Mouse (Mus musculus) hindbrain, embryonic 11.5 days (tissue): ENCODE results near the gene Mrm3. TPM values are rescaled to one million over a fixed set of nuclear protein-coding genes. Genes with fewer than 3 reads are reported as not detected.

Experiments
- ATAC-seq: fragments of 200-750 bp; cut with Nextera tagmentation; 2 replicates; pipeline ENCODE4 v1.8.0; 2017; ENCODE audit warnings: mild to moderate bottlenecking, moderate TSS enrichment, moderate library complexity; ENCODE audit not compliant: low FRiP score
- DNase-seq: peaks from one replicate; pipeline ENCODE4 v3.0.0-alpha.2; 2015; ENCODE audit warnings: low spot score
- H3K27ac ChIP-seq: fragments of 300-500 bp; sonication (generic); 2 replicates; pipeline ENCODE4 v1.5.1; 2014; ENCODE audit warnings: mild to moderate bottlenecking, low read depth, low read length
- H3K27me3 ChIP-seq: fragments of 300-500 bp; sonication (generic); 2 replicates; pipeline ENCODE4 v1.6.1; 2014; ENCODE audit warnings: mild to moderate bottlenecking, low read length, moderate library complexity, mixed read lengths; ENCODE audit not compliant: control insufficient read depth, insufficient read depth
- H3K36me3 ChIP-seq: fragments of 300-500 bp; sonication (generic); 2 replicates; pipeline ENCODE4 v1.6.1; 2014; ENCODE audit warnings: mild to moderate bottlenecking, low read length, moderate library complexity, mixed read lengths; ENCODE audit not compliant: control insufficient read depth, insufficient read depth
- H3K4me1 ChIP-seq: fragments of 300-500 bp; sonication (generic); replicated peaks from 2 replicates; pipeline ENCODE4 v1.6.1; 2014; ENCODE audit warnings: low read length, mixed read lengths; ENCODE audit not compliant: control insufficient read depth, insufficient read depth
- H3K4me2 ChIP-seq: fragments of 300-500 bp; sonication (generic); replicated peaks from 2 replicates; pipeline ENCODE4 v1.6.1; 2014; ENCODE audit warnings: mild to moderate bottlenecking, low read depth, low read length
- H3K4me3 ChIP-seq: fragments of 300-500 bp; sonication (generic); 2 replicates; pipeline ENCODE4 v1.5.1; 2014; ENCODE audit warnings: low read depth, low read length
- H3K9ac ChIP-seq: fragments of 300-500 bp; sonication (generic); 2 replicates; pipeline ENCODE4 v1.6.1; 2014; ENCODE audit warnings: low read depth, low read length
- H3K9me3 ChIP-seq: fragments of 300-500 bp; sonication (generic); 2 replicates; pipeline ENCODE4 v1.6.1; 2016; ENCODE audit warnings: low read length; ENCODE audit not compliant: control insufficient read depth
- WGBS: fragments of 180-500 bp; shearing (Covaris S2); extraction: QIAGEN DNeasy Blood & Tissue Kit; methylation state at CpG from one replicate; pipeline ENCODE4 v1.1.7; 2014; 5-methylcytosine and 5-hydroxymethylcytosine counted together
- polyA plus RNA-seq: library from polyadenylated mRNA; unstranded; fragments of >200 nt; fragmentation: Nextera tagmentation; extraction: Ambion mirVana; gene quantifications from 2 replicates; pipeline ENCODE4 v1.2.1, GENCODE M21; 2014

The Mrm3 gene
- polyA plus RNA-seq, 1 experiment from 2014 or later, result 21.9 TPM

DNA sequence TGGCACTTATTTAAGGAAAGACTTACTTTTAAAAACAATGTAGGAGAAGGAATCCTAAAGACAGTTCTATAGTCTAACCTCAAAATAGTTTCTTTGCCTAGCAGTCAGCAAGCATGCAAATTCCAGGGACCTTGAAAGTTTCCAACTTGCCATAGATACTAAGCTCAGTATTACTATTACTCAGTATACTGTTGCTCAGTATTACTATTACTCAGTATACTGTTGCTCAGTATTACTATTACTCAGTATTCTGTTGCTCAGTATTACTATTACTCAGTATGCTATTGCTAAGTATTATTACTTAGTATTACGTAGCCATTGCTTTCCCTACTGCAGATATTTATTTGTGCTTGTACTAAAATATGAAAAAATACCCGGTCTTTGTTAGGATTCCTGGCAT lies 3.8 kb upstream of the Mrm3 start:
- DNase-seq (no peak), ATAC-seq (no peak)
- H3K4me2 ChIP-seq, result no peak overlapping the region
- WGBS, result 99% methylated on average over 2 of the region's 2 CpGs
- H3K9me3 ChIP-seq, result no peaks in the 10 kb centered on the region
- H3K4me1 ChIP-seq, result peaks cover 3% of the 10 kb centered on the region; the same call in 1 of the 2 replicates
- no peak overlapping the region for H3K9ac ChIP-seq
- no peaks in the 10 kb centered on the region for H3K36me3 ChIP-seq
- no peak overlapping the region for H3K27ac ChIP-seq
- H3K4me3 ChIP-seq, result no peak overlapping the region
- H3K27me3 ChIP-seq, result no peaks in the 10 kb centered on the region

DNA sequence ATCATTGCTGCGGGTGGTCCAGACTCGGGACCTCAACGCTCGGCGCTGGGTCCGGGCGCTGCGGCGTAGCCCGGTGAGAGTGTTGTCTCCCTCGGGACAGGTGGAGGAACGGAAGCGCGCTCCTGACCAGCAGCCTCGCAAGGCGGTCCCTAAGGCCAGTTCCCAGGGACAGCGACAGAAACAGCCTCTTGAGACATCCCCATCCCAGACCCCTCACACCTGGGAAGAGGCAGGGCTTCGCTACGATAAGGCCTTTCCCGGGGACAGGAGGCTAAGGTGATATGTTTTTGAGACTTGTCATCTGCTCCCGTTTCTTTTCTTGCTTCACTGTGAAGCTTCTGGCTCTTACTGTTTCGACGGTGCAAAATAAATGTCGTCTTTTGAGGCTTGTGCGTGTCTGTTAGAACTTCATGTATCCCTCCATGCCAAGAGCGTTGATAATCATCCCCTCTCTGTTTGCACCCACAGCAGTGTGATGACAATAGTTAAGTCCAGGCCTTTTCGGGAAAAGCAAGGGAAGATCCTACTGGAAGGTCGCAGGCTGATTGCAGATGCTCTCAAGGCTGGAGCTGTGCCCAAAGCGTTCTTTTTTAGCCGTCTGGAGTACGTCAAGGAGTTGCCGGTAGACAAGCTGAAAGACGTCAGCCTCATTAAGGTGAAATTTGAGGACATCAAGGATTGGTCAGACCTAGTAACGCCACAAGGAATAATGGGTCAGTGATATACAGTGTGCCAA lies 464 bp downstream of the Mrm3 start:
- Histone ChIP-seq H3K27ac (no peak overlapping the region), H3K4me2 (peak overlapping the region; percentile 86), H3K36me3 (no peaks in the 10 kb centered on the region), H3K4me3 (peak overlapping the region; percentile 85), H3K4me1 (peaks cover 3% of the 10 kb centered on the region; the same call in 1 of the 2 replicates), H3K9me3 (no peaks in the 10 kb centered on the region), H3K9ac (peak overlapping the region; percentile 78), H3K27me3 (no peaks in the 10 kb centered on the region)
- no peak for DNase-seq
- peak; percentile 77; the same call in 1 of the 2 replicates for ATAC-seq
- WGBS, result 6% methylated on average over 34 of the region's 34 CpGs

DNA sequence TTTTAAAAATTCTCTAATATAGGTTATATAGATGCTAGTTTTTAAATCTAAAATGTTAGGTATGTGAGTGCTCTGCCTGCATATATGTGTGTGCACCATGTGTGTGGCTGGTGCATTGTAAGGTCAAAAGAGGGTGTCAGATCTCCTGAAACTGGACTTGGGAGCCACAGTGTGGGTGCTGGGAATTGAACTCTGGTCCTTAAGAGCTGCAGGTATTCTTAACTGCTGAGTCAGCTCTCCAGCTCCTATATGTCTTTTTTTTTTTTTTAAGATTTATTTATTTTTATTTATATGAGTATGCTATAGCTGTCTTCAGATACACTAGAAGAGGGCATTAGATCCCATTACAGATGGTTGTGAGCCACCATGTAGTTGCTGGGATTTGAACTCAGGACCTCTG lies 2.9 kb downstream of the Mrm3 start:
- no peak overlapping the region for H3K4me3 ChIP-seq
- no peak overlapping the region for H3K9ac ChIP-seq
- no peaks in the 10 kb centered on the region for H3K9me3 ChIP-seq
- ATAC-seq, result no peak
- H3K4me2 ChIP-seq, result no peak overlapping the region
- no peak overlapping the region for H3K27ac ChIP-seq
- H3K4me1 ChIP-seq, result peaks cover 3% of the 10 kb centered on the region; the same call in 1 of the 2 replicates
- no peak for DNase-seq
- no peaks in the 10 kb centered on the region for H3K36me3 ChIP-seq
- H3K27me3 ChIP-seq, result no peaks in the 10 kb centered on the region

DNA sequence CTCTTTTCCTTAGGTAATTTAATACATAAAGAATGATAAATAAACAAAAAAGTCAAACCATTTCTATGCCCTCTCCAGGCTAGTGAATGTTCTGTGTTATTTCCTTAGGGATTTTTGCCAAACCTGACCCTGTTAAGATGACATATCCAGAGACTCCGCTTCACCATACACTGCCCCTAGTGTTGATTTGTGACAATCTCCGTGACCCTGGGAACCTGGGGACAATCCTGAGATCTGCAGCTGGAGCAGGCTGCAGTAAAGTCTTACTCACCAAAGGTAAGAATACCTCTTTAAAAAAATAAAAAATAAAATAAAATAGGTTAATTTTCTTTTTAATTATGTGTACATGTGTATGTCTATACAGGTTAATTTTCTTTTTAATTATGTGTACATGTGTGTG lies 3.7 kb downstream of the Mrm3 start:
- no peak overlapping the region for H3K4me2 ChIP-seq
- WGBS, result 35% methylated on average over 2 of the region's 2 CpGs
- no peaks in the 10 kb centered on the region for H3K36me3 ChIP-seq
- H3K27ac ChIP-seq, result no peak overlapping the region
- ATAC-seq, result no peak
- H3K4me1 ChIP-seq, result peaks cover 3% of the 10 kb centered on the region; the same call in 1 of the 2 replicates
- H3K27me3 ChIP-seq, result no peaks in the 10 kb centered on the region
- no peak overlapping the region for H3K4me3 ChIP-seq
- DNase-seq, result no peak
- H3K9me3 ChIP-seq, result no peaks in the 10 kb centered on the region
- no peak overlapping the region for H3K9ac ChIP-seq

DNA sequence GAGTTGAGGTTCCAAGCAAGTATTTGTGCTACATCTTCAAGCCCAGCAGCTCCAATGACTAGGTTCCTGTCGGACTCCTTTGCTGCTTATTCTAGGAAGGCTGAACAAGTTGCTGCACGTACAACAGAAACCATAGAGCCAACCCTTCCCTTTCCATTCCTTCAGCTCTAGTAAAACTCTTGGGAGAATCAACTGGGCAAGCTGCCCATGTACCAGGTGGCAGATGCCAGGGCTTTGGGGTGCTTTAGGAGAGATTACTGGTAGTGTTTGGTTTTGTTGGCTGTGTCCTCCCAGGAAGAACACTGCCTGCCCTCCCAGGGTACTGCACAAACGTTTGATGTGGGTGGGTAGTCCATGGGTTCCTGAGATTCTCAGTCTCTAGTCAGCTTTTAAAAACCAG lies 8.5 kb downstream of the Mrm3 start:
- H3K4me1 ChIP-seq, result no peaks in the 10 kb centered on the region; the same call in 1 of the 2 replicates
- H3K27ac ChIP-seq, result no peak overlapping the region
- no peak overlapping the region for H3K9ac ChIP-seq
- WGBS, result 67% methylated on average over 3 of the region's 3 CpGs
- H3K4me3 ChIP-seq, result no peak overlapping the region
- H3K27me3 ChIP-seq, result no peaks in the 10 kb centered on the region
- no peaks in the 10 kb centered on the region for H3K9me3 ChIP-seq
- DNase-seq (no peak), ATAC-seq (no peak)
- H3K36me3 ChIP-seq, result no peaks in the 10 kb centered on the region
- H3K4me2 ChIP-seq, result no peak overlapping the region

DNA sequence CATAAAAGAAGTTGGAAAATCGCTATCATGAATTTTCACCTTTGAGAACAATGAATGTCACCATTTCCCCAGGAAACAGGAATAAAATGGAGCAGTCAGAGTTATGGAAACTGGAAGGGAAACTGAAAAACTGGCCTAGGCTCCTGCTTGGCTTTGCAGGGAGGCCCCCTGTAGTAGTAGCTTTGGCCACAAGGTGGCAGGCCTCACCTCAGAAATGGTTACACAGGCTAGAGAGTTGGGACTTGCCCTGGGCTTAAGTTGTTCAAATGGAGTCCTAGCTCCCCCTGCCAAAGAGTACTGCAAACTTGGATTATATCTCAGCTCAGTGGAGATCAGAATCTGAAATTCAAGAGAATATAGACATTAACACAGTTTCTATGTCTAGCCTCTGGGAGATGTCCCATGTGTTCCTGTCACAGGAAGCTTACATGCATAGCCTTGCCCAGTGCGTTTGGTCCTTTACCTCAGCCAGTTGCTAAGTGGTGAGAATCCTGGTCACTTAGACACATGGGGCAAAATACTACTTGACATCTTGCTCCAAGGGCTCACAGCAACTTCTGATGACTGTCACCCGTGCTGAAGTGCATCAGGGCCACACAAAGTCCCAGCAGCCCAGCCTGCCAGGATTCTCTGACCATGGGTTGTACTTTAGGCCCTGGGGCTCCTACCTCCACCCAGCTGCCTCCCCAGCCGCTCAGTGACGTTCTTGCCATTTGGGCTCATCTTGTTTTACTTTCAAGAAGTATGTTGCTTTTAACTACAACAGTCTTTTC lies 9.8 kb downstream of the Mrm3 start:
- 51% methylated on average over 5 of the region's 5 CpGs for WGBS
- 0 out of 2 replicates have a peak overlapping the region, but pooled peaks have one; percentile 23 for H3K9ac ChIP-seq

DNA sequence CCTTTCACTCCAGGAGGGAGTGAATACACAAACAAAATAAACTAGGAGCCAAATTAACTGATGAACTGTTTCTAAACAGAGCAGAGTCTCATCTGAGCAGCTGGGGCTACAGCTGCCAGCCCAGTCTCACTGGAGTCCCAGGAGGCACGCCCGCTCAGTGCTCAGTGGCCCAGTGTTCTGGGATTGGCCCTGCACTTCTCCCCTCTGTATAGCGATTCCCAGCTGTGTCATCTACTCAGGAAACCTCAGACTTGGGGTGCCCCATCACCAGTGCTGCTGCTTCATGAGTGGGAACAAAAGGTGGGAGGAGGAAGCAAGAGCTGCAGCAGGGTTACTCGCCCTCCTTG lies 10.4 kb downstream of the Mrm3 start:
- DNase-seq, result no peak
- H3K27ac ChIP-seq, result peak overlapping the region; percentile 27; the same call in 1 of the 2 replicates

More for the DNA sequence above, 9.8 kb downstream of the Mrm3 start:
- no peaks in the 10 kb centered on the region for H3K9me3 ChIP-seq
- no peak overlapping the region for H3K4me3 ChIP-seq
- no peaks in the 10 kb centered on the region; the same call in 1 of the 2 replicates for H3K4me1 ChIP-seq
- ATAC-seq, result peak; percentile 66; the same call in 1 of the 2 replicates
- H3K36me3 ChIP-seq, result no peaks in the 10 kb centered on the region
- 0 out of 2 replicates have a peak overlapping the region, but pooled peaks have one; percentile 10 for H3K27ac ChIP-seq
- no peak overlapping the region for H3K4me2 ChIP-seq
- H3K27me3 ChIP-seq, result no peaks in the 10 kb centered on the region
- DNase-seq, result peak; percentile 91

DNA sequence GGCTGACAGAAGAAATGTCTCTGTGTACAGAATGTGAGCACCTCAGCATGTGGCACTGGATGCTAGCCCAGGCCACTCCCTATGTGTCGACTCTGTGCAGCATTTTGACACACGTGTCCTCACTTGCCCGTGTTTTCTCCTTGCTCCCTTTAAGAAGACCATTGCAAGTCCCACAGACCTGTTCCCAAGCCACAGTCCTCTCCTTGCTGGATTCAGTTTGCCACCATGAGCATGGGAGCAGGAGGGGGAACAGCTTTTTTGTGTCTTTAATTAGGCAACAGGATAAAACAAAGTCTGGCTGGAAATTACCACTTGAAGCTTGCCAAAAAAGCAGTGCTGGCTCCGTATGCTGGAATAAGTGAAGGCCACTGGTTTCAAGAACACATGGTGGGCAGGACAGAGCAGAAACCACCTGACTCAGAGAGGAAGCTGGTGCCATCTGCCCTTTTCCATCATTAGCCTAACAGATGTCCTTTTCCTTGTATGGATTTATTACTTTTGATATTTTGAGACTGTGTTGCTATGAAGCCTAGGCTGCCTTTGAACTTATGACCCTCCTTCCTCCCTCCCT lies 12.0 kb downstream of the Mrm3 start:
- WGBS, result 65% methylated on average over 4 of the region's 4 CpGs
- Histone ChIP-seq H3K4me3 (no peak overlapping the region), H3K9ac (no peak overlapping the region), H3K36me3 (no peaks in the 10 kb centered on the region), H3K4me2 (no peak overlapping the region), H3K4me1 (peaks cover 8% of the 10 kb centered on the region), H3K9me3 (no peaks in the 10 kb centered on the region), H3K27me3 (no peaks in the 10 kb centered on the region), H3K27ac (no peak overlapping the region)
- DNase-seq, result no peak
- ATAC-seq, result no peak

More for the DNA sequence above, 10.4 kb downstream of the Mrm3 start:
- Histone ChIP-seq H3K9ac (0 out of 2 replicates have a peak overlapping the region, but pooled peaks have one; percentile 23), H3K4me2 (no peak overlapping the region), H3K9me3 (no peaks in the 10 kb centered on the region), H3K4me3 (no peak overlapping the region), H3K36me3 (no peaks in the 10 kb centered on the region), H3K27me3 (no peaks in the 10 kb centered on the region), H3K4me1 (no peaks in the 10 kb centered on the region; the same call in 1 of the 2 replicates)
- 66% methylated on average over 4 of the region's 4 CpGs for WGBS
- ATAC-seq, result 0 out of 2 replicates have a peak, but pooled peaks have one; percentile 43
